Mouse (Mus musculus) CH12.LX (cell line): ENCODE results near the gene Rbpjl. TPM values are rescaled to one million over a fixed set of nuclear protein-coding genes. Genes with fewer than 3 reads are reported as not detected.

Experiments
- DNase-seq: peaks from one replicate; pipeline ENCODE4 v3.0.0-alpha.2; 2013; ENCODE audit errors: extremely low read depth
- H3K27ac ChIP-seq: 2 replicates; pipeline ENCODE4 v1.5.1; 2012; ENCODE audit warnings: low read depth, mild to moderate bottlenecking, control low read depth, moderate library complexity; ENCODE audit not compliant: insufficient read depth
- H3K27me3 ChIP-seq: replicated peaks from 2 replicates; pipeline ENCODE3; 2012; ENCODE audit warnings: inconsistent platforms
- H3K36me3 ChIP-seq, 2 experiments: replicated peaks in 1 of 2; 2 replicates each; pipeline versions ENCODE3 to v1.6.1; 2012; ENCODE audit warnings: inconsistent platforms in 1 of 2, low read length in 1 of 2, mild to moderate bottlenecking in 1 of 2, mixed read lengths in 1 of 2, moderate library complexity in 1 of 2; ENCODE audit not compliant: control insufficient read depth in 1 of 2, insufficient read depth in 1 of 2
- H3K4me1 ChIP-seq, 2 experiments: 2 replicates each; pipeline ENCODE4 v1.6.1; 2012; ENCODE audit warnings: inconsistent platforms in 1 of 2, moderate library complexity in 1 of 2; ENCODE audit not compliant: insufficient read depth in 2 of 2, control insufficient read depth in 1 of 2
- H3K4me2 ChIP-seq: 2 replicates; pipeline ENCODE4 v1.6.1; 2012; ENCODE audit warnings: low read depth, mild to moderate bottlenecking, control low read depth; ENCODE audit not compliant: poor library complexity, insufficient read depth, severe bottlenecking
- H3K4me3 ChIP-seq, 3 experiments: fragments of 150-350 bp in 1 of 3; sonication (generic) in 1 of 3; replicated peaks in 1 of 3; 2 replicates each; pipeline versions ENCODE3 to v1.5.1; 2011 to 2012; ENCODE audit warnings: low read depth in 2 of 3, low read length in 2 of 3, mild to moderate bottlenecking in 2 of 3, moderate library complexity in 2 of 3, control low read depth in 1 of 3, improper control_type of control experiment in 1 of 3, inconsistent platforms in 1 of 3, mixed read lengths in 1 of 3; ENCODE audit not compliant: poor library complexity in 1 of 3
- H3K79me2 ChIP-seq: replicated peaks from 2 replicates; pipeline ENCODE4 v1.6.1; 2012; ENCODE audit warnings: mild to moderate bottlenecking, moderate library complexity; ENCODE audit not compliant: control insufficient read depth, poor library complexity, insufficient read depth, severe bottlenecking; ENCODE audit errors: extremely low read depth
- H3K9ac ChIP-seq: 2 replicates; pipeline ENCODE4 v1.6.1; 2012; ENCODE audit warnings: low read depth, mild to moderate bottlenecking, control low read depth, moderate library complexity; ENCODE audit not compliant: insufficient read depth
- H3K9me3 ChIP-seq: replicated peaks from 2 replicates; pipeline ENCODE3; 2012; ENCODE audit warnings: low read length, inconsistent platforms, mixed read lengths
- EP300 ChIP-seq: IDR thresholded peaks from 2 replicates; pipeline ENCODE4 v1.6.1; 2011; ENCODE audit warnings: low read length, improper control_type of control experiment
- ETS1 ChIP-seq: conservative IDR thresholded peaks from 2 replicates; pipeline ENCODE4 v1.6.1; 2012; ENCODE audit warnings: low read depth, mild to moderate bottlenecking, inconsistent platforms, low read length, improper control_type of control experiment, moderate library complexity
- HCFC1 ChIP-seq: IDR thresholded peaks from 2 replicates; pipeline ENCODE4 v1.6.1; 2012; ENCODE audit warnings: low read depth, mild to moderate bottlenecking, inconsistent platforms, low read length, improper control_type of control experiment
- IRF4 ChIP-seq: IDR thresholded peaks from 2 replicates; pipeline ENCODE4 v1.6.1; 2014; ENCODE audit warnings: low read depth, mild to moderate bottlenecking, inconsistent platforms, low read length, improper control_type of control experiment
- JUN ChIP-seq: IDR thresholded peaks from 2 replicates; pipeline ENCODE4 v1.6.1; 2011; ENCODE audit warnings: low read depth, mild to moderate bottlenecking, low read length, improper control_type of control experiment, moderate library complexity; ENCODE audit not compliant: insufficient read depth
- KAT2A ChIP-seq: IDR thresholded peaks from 2 replicates; pipeline ENCODE4 v1.6.1; 2012; ENCODE audit warnings: low read length, improper control_type of control experiment, inconsistent platforms; ENCODE audit not compliant: insufficient replicate concordance
- MAFK ChIP-seq: IDR thresholded peaks from 2 replicates; pipeline ENCODE4 v1.6.1; 2011; ENCODE audit warnings: low read length, improper control_type of control experiment; ENCODE audit not compliant: insufficient replicate concordance
- MAZ ChIP-seq: IDR thresholded peaks from 2 replicates; pipeline ENCODE4 v1.6.1; 2012; ENCODE audit warnings: low read depth, mild to moderate bottlenecking, inconsistent platforms, low read length, improper control_type of control experiment, moderate library complexity
- MEF2A ChIP-seq: IDR thresholded peaks from 2 replicates; pipeline ENCODE4 v1.6.1; 2014; ENCODE audit warnings: low read depth, mild to moderate bottlenecking, inconsistent platforms, low read length, improper control_type of control experiment, borderline replicate concordance
- NELFE ChIP-seq: IDR thresholded peaks from 2 replicates; pipeline ENCODE4 v1.6.1; 2011; ENCODE audit warnings: low read depth, low read length, improper control_type of control experiment
- PAX5 ChIP-seq: IDR thresholded peaks from 2 replicates; pipeline ENCODE4 v1.6.1; 2012; ENCODE audit warnings: low read length, inconsistent platforms, mixed read lengths
- POLR2A ChIP-seq: IDR thresholded peaks from 2 replicates; pipeline ENCODE4 v1.6.1; 2011; ENCODE audit warnings: low read depth, mild to moderate bottlenecking, improper control_type of control experiment, low read length
- RAD21 ChIP-seq: IDR thresholded peaks from 2 replicates; pipeline ENCODE4 v1.6.1; 2011; ENCODE audit warnings: low read depth, mild to moderate bottlenecking, low read length, improper control_type of control experiment, moderate library complexity
- RCOR1 ChIP-seq: conservative IDR thresholded peaks from 2 replicates; pipeline ENCODE4 v1.6.1; 2012; ENCODE audit warnings: low read depth, mild to moderate bottlenecking, inconsistent platforms, low read length, improper control_type of control experiment
- USF1 ChIP-seq: IDR thresholded peaks from 2 replicates; pipeline ENCODE4 v1.6.1; 2014; ENCODE audit warnings: low read depth, mild to moderate bottlenecking, inconsistent platforms, low read length, improper control_type of control experiment
- USF2 ChIP-seq: conservative IDR thresholded peaks from 2 replicates; pipeline ENCODE4 v1.6.1; 2011; ENCODE audit warnings: low read depth, low read length, improper control_type of control experiment
- ZC3H11A ChIP-seq: IDR thresholded peaks from 2 replicates; pipeline ENCODE4 v1.6.1; 2012; ENCODE audit warnings: low read depth, mild to moderate bottlenecking, inconsistent platforms, low read length, improper control_type of control experiment
- ZKSCAN1 ChIP-seq: IDR thresholded peaks from 2 replicates; pipeline ENCODE4 v1.6.1; 2012; ENCODE audit warnings: low read depth, inconsistent platforms, low read length, improper control_type of control experiment, borderline replicate concordance
- dilution Hi-C: fragments of 300-500 bp; cut with MboI; formaldehyde crosslinking; loops from 2 replicates; pipeline ENCODE4 v1.14.3; 2020; ENCODE audit warnings: low sequenced_read_pairs; ENCODE audit not compliant: extremely low pct_unique_long_range_greater_than_20kb, extremely low pct_ligation_motif_present
- in situ Hi-C: fragments of 300-500 bp; cut with MboI; formaldehyde crosslinking; loops from 3 replicates; pipeline ENCODE4 v1.14.3; 2019; ENCODE audit warnings: low sequenced_read_pairs, low pct_ligation_motif_present, low pct_unique_long_range_greater_than_20kb, mixed read lengths
- polyA plus RNA-seq: library from polyadenylated mRNA; unstranded; fragments of >175 nt; gene quantifications from 2 replicates; pipeline ENCODE4 v1.2.1, GENCODE M21; 2012; ENCODE audit warnings: low read depth; ENCODE audit not compliant: insufficient read length
- total RNA-seq, 2 experiments: library from RNA; depleted of rRNA; stranded (reverse); fragments of 300-350 nt in 1 of 2; fragments of >200 nt in 1 of 2; gene quantifications; 2 replicates each; pipeline ENCODE4 v1.2.3; 2012 to 2014

Gene Rbpjl
- total and polyA plus RNA-seq, 3 experiments: 0.08 TPM; not detected in 2

DNA sequence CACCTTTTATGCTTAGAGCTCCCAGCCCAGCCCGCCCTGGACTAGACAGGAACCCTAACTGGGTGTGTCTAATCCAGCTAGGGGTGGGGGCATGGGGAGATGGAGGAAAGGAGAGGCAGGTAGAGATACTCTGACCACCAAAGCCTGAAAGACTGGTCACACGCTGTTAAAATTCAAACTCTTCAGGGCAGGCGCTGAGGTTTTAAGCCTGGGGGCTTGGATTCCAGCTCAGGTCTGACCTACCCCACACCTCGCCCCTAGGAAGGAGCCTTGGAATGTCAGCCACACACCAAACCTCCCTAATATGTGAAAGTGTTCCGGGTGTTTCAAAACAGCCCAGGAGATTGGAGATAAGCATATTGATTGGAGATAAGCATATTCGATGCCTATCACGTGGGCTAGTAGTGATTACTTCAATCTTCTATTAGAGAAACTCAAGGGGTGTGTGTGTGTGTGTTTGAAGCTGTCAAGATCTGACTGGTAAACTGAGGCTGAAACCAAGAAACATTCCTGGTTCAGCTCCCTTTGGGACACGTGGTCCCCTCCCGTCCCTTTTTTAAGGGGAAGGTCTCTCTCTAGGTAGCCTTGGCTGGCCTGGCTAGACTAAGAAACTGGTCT is 30.4 kb downstream of the Rbpjl start:
- H3K27me3 ChIP-seq: no peaks in the 10 kb centered on the region
- no peak overlapping the region for H3K4me3 ChIP-seq
- peaks cover 39% of the 10 kb centered on the region for H3K79me2 ChIP-seq
- in situ Hi-C loops: no loop called here
- peaks cover 21 to 64% of the 10 kb centered on the region in 2 experiments for H3K36me3 ChIP-seq
- no peak overlapping the region for H3K27ac ChIP-seq
- peaks cover 27 to 54% of the 10 kb centered on the region in 2 experiments for H3K4me1 ChIP-seq
- TF ChIP-seq JUN: no peak
- no peak for TF ChIP-seq ZC3H11A
- DNase-seq: no peak
- no peak overlapping the region for H3K9ac ChIP-seq
- no peak overlapping the region for H3K4me2 ChIP-seq
- dilution Hi-C loops: no loop called here
- no peaks in the 10 kb centered on the region for H3K9me3 ChIP-seq

GRCm38 (mm10) chr2:164434681-164435080 is 31.7 kb downstream of the Rbpjl start:
- peaks cover 27 to 63% of the 10 kb centered on the region in 2 experiments for H3K4me1 ChIP-seq
- no peak for DNase-seq
- in situ Hi-C loops: no loop called here
- no peak overlapping the region for H3K27ac ChIP-seq
- peaks cover 50% of the 10 kb centered on the region for H3K79me2 ChIP-seq
- H3K9ac ChIP-seq: no peak overlapping the region
- peaks cover 9 to 59% of the 10 kb centered on the region in 2 experiments for H3K36me3 ChIP-seq
- no peak overlapping the region for H3K4me3 ChIP-seq
- TF ChIP-seq IRF4: no peak
- TF ChIP-seq USF1: no peak
- TF ChIP-seq RCOR1: no peak
- TF ChIP-seq MAZ: no peak
- H3K9me3 ChIP-seq: no peaks in the 10 kb centered on the region
- no peaks in the 10 kb centered on the region for H3K27me3 ChIP-seq
- dilution Hi-C loops: no loop called here
- H3K4me2 ChIP-seq: no peak overlapping the region

GRCm38 (mm10) chr2:164435216-164436090 is 32.5 kb downstream of the Rbpjl start:
- Histone ChIP-seq H3K36me3 (peaks cover 3 to 60% of the 10 kb centered on the region in 2 experiments), H3K79me2 (peaks cover 56% of the 10 kb centered on the region), H3K4me3 (no peak overlapping the region), H3K9ac (no peak overlapping the region), H3K27ac (no peak overlapping the region), H3K27me3 (no peaks in the 10 kb centered on the region), H3K4me1 (peaks cover 30 to 71% of the 10 kb centered on the region in 2 experiments), H3K4me2 (no peak overlapping the region), H3K9me3 (no peaks in the 10 kb centered on the region)
- in situ Hi-C loops (no loop called here), dilution Hi-C loops (no loop called here)
- no peak for DNase-seq
- TF ChIP-seq ZKSCAN1 (no peak), MAFK (no peak), JUN (no peak), RCOR1 (no peak), POLR2A (no peak), PAX5 (no peak), ETS1 (no peak), KAT2A (no peak), RAD21 (no peak), EP300 (no peak), MEF2A (no peak), MAZ (no peak), NELFE (no peak), HCFC1 (no peak), USF2 (no peak)
